Mouse (Mus musculus): ENCODE results near the gene Rnf224. TPM values are rescaled to one million over a fixed set of nuclear protein-coding genes. Genes with fewer than 3 reads are reported as not detected.

Gene Rnf224
- polyA plus RNA-seq, 1 experiment from 2014 or later, result 0.10 TPM

- WGBS (ENCODE audit: insufficient replicate concordance), result 77% methylated on average over 10 of the region's 10 CpGs
- no peak for ATAC-seq
- H3K27me3 ChIP-seq (replicated peaks), result peaks cover 26% of the 10 kb centered on the region
- H3K9me3 ChIP-seq (replicated peaks), result no peaks in the 10 kb centered on the region
- peaks cover 16% of the 10 kb centered on the region for H3K4me1 ChIP-seq
- H3K36me3 ChIP-seq, result peaks cover 64% of the 10 kb centered on the region
- no peak within 1 kb of the TSS for H3K4me2 ChIP-seq
- no peak within 1 kb of the TSS for H3K27ac ChIP-seq
- H3K4me3 ChIP-seq, result no peak within 1 kb of the TSS
- no peak within 1 kb of the TSS for H3K9ac ChIP-seq
These were observed 9.8 kb upstream of the Rnf224 start, which contains the start of gene AL732309.1 for GRCm38 (mm10) chr2:25246183-25247072. Gene AL732309.1, minus strand, starts transcription at chr2:25246863.

DNA sequence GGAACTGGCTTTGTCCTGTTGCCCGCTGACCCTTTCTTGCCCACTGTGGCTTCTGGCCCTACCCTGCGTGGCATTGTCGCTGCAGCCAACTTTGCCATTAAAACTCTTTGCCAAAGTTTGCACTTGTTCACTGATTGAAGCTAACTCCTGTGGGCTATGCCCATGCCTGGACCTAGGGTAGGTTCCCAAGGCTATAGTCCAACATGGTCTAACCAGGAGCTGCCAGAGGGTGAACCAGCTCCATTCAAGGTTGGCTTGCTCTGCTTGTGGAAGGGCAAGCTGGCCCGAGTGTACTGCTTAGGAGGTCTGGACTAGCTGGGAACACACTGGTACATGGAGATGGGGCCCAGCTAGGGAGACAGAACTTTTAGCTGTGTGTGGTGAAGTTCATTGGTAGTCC lies 7.6 kb upstream of the Rnf224 start:
- no peak overlapping the region for H3K4me2 ChIP-seq
- H3K4me3 ChIP-seq, result no peak overlapping the region
- no peak overlapping the region for H3K27ac ChIP-seq
- H3K4me1 ChIP-seq, result peaks cover 36% of the 10 kb centered on the region
- WGBS (ENCODE audit: insufficient replicate concordance), result 76% methylated on average over 4 of the region's 4 CpGs
- H3K27me3 ChIP-seq (replicated peaks), result peaks cover 30% of the 10 kb centered on the region
- no peak overlapping the region for H3K9ac ChIP-seq
- no peak for ATAC-seq
- no peaks in the 10 kb centered on the region for H3K9me3 ChIP-seq (replicated peaks)
- H3K36me3 ChIP-seq, result peaks cover 41% of the 10 kb centered on the region

DNA sequence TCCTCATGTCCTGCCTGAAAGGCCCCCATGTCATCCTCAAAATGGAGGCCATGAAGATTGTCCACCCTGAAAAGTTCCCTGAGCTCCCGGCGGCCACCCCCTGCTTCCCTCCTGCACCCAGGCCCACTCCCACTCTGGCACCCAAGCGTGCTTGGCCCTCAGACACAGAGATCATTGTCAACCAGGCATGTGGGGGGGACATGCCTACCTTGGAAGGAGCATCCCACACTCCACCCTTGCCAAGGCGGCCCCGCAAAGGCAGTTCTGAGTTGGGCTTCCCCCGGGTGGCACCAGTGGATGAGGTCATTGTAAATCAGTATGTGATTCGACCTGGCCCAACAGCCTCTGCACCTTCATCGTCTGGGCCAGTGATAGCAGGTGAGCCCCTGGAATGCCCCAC lies 6.8 kb upstream of the Rnf224 start:
- no peak overlapping the region for H3K4me3 ChIP-seq
- H3K9me3 ChIP-seq (replicated peaks), result no peaks in the 10 kb centered on the region
- no peak overlapping the region for H3K27ac ChIP-seq
- H3K27me3 ChIP-seq (replicated peaks), result peaks cover 30% of the 10 kb centered on the region
- peaks cover 33% of the 10 kb centered on the region for H3K36me3 ChIP-seq
- 72% methylated on average over 8 of the region's 8 CpGs for WGBS (ENCODE audit: insufficient replicate concordance)
- peaks cover 36% of the 10 kb centered on the region for H3K4me1 ChIP-seq
- H3K9ac ChIP-seq, result no peak overlapping the region
- H3K4me2 ChIP-seq, result no peak overlapping the region
- ATAC-seq, result no peak

- peaks cover 21% of the 10 kb centered on the region for H3K36me3 ChIP-seq
- no peak for ATAC-seq
- H3K4me2 ChIP-seq, result peak within 1 kb of the TSS; percentile 84
- H3K27ac ChIP-seq, result no peak within 1 kb of the TSS
- peaks cover 30% of the 10 kb centered on the region for H3K27me3 ChIP-seq (replicated peaks)
- peak within 1 kb of the TSS; percentile 53 for H3K9ac ChIP-seq
- under 1% methylated on average over 35 of the region's 59 CpGs for WGBS (ENCODE audit: insufficient replicate concordance)
- H3K4me3 ChIP-seq, result peak within 1 kb of the TSS; percentile 58
- H3K9me3 ChIP-seq (replicated peaks), result no peaks in the 10 kb centered on the region
- peaks cover 36% of the 10 kb centered on the region for H3K4me1 ChIP-seq
These were observed 5.5 kb upstream of the Rnf224 start, which contains the start of the genes Rnf208 and Cysrt1 for GRCm38 (mm10) chr2:25242101-25242506. Gene Rnf208, plus strand, starts transcription at chr2:25242255. Gene Cysrt1, minus strand, starts transcription at chr2:25242452.

DNA sequence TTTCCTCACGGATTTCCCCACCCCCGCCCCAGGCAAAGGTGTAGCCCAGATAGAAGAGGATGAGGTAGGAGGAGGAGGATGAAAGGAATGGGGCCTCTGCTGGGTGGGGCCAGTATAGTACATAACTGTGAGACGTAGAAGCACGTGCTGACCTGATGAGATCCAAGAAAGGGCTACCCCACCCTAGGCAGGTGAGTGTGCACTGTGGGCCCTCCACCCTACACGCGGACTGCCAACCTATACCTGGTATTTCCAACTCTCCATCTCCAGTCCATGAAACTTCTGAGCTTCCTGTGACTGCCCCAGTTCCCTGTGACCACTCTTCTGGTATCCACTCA lies 4.8 kb upstream of the Rnf224 start:
- Histone ChIP-seq H3K36me3 (peaks cover 14% of the 10 kb centered on the region), H3K27ac (no peak overlapping the region), H3K4me1 (peaks cover 41% of the 10 kb centered on the region), H3K4me2 (peak overlapping the region; percentile 84), H3K9ac (no peak overlapping the region), H3K4me3 (peak overlapping the region; percentile 58), H3K9me3 (replicated peaks) (no peaks in the 10 kb centered on the region), H3K27me3 (replicated peaks) (peaks cover 34% of the 10 kb centered on the region)
- 14% methylated on average over 6 of the region's 6 CpGs for WGBS (ENCODE audit: insufficient replicate concordance)
- ATAC-seq, result peak; percentile 11; the same call in 1 of the 2 replicates

DNA sequence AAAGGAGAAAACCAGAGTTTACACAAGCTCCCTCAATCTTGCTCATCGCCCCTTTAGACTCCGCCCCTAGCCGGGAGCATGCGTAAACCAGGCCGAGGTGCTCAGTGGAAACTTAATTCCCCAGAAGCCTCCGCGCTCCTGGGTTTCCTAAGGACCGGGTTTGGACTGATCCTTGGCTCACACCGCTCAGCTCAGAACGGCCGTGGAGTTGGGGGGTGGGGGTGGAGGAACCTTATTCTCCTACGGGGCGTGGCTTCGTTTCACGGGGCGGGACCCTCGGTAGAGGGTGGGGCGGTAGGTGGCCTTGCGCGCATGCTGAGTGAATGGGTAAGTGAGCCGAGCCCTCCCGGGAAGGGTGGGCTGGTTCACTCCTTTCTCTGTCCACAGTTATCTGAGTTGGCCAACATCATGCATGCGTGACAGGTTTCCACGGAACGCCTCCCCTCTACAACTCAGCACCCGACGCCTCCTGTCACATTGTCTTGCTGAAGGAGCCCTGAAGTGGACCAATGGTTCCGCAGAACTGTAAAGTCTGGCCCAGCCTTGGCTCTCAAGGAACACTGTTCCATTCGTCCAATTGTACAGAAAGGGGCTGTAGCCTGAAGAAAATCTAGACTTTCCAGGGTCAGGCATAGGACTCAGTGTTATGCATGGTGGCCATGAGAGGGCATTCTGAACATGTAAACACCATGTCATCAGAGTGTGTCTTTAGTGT lies 4.3 kb upstream of the Rnf224 start:
- WGBS (ENCODE audit: insufficient replicate concordance), result under 1% methylated on average over 29 of the region's 29 CpGs
- Histone ChIP-seq H3K4me1 (peaks cover 46% of the 10 kb centered on the region), H3K4me2 (peak overlapping the region; percentile 84), H3K9ac (peak overlapping the region; percentile 28; the same call in 1 of the 2 replicates), H3K27ac (peak overlapping the region; percentile 45; the same call in 1 of the 2 replicates), H3K36me3 (peaks cover 9% of the 10 kb centered on the region), H3K9me3 (replicated peaks) (no peaks in the 10 kb centered on the region), H3K4me3 (peak overlapping the region; percentile 58), H3K27me3 (replicated peaks) (peaks cover 38% of the 10 kb centered on the region)
- peak; percentile 76 for ATAC-seq

DNA sequence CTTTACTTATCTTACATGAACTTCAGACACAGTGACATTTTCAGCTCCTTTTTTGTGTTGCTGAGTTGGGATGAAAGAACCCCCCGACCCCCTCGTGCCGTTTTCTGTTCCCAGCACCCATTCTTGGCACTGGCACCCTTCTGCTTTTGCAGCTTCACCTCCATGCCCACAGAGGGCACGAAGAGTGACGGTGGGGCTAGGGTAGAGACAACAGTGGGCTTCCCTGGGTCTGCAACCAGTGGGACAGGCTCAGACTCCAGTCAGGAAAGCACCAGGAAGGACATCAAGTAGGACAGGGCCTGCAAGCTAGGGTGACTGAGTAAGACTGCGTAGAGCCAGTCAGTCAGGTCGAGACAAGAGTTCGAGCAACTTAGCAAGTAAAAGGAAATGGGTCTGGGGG lies 3.7 kb upstream of the Rnf224 start:
- peaks cover 50% of the 10 kb centered on the region for H3K4me1 ChIP-seq
- H3K27me3 ChIP-seq (replicated peaks), result peaks cover 44% of the 10 kb centered on the region
- no peak overlapping the region for H3K27ac ChIP-seq
- peak overlapping the region; percentile 84 for H3K4me2 ChIP-seq
- no peak for ATAC-seq
- peaks cover 3% of the 10 kb centered on the region; the same call in 1 of the 2 replicates for H3K36me3 ChIP-seq
- no peaks in the 10 kb centered on the region for H3K9me3 ChIP-seq (replicated peaks)
- H3K4me3 ChIP-seq, result peak overlapping the region; percentile 58
- WGBS (ENCODE audit: insufficient replicate concordance), result 49% methylated on average over 8 of the region's 8 CpGs
- H3K9ac ChIP-seq, result 0 out of 2 replicates have a peak overlapping the region, but pooled peaks have one; percentile 28

- ATAC-seq, result no peak
- Histone ChIP-seq H3K9ac (no peak overlapping the region), H3K27ac (no peak overlapping the region), H3K9me3 (replicated peaks) (no peaks in the 10 kb centered on the region), H3K4me1 (peaks cover 50% of the 10 kb centered on the region), H3K27me3 (replicated peaks) (peaks cover 48% of the 10 kb centered on the region), H3K4me3 (no peak overlapping the region), H3K4me2 (no peak overlapping the region), H3K36me3 (no peaks in the 10 kb centered on the region)
- 76% methylated on average over 3 of the region's 3 CpGs for WGBS (ENCODE audit: insufficient replicate concordance)
These were observed 3.2 kb upstream of the Rnf224 start for GRCm38 (mm10) chr2:25239766-25240165.

DNA sequence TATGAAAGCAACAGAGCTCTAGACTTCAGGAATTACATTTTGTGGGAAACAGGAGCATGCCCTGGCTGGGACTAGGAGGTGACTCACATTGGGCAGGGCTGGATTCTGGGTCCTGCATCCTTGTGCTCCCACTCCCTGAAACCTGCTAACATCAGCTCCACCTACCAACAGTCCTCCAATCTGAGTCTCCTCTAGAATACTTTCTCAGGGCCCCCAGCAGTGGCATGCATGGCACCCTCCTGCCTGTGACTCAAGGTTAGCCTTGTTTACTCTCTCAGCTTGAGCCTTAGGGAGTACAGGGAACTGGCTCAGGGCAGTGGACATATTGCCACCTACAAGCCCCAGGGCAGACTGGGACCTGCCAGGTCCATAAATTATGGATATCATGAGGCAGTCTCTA lies 1.5 kb upstream of the Rnf224 start:
- Histone ChIP-seq H3K4me1 (peaks cover 65% of the 10 kb centered on the region), H3K4me2 (no peak overlapping the region), H3K27ac (no peak overlapping the region), H3K36me3 (no peaks in the 10 kb centered on the region), H3K9me3 (replicated peaks) (no peaks in the 10 kb centered on the region), H3K4me3 (no peak overlapping the region), H3K9ac (no peak overlapping the region), H3K27me3 (replicated peaks) (peaks cover 45% of the 10 kb centered on the region)
- no peak for ATAC-seq

- Histone ChIP-seq H3K9me3 (replicated peaks) (no peaks in the 10 kb centered on the region), H3K36me3 (no peaks in the 10 kb centered on the region), H3K4me2 (no peak overlapping the region), H3K4me1 (peaks cover 60% of the 10 kb centered on the region), H3K27ac (no peak overlapping the region), H3K27me3 (replicated peaks) (peaks cover 39% of the 10 kb centered on the region), H3K9ac (no peak overlapping the region), H3K4me3 (no peak overlapping the region)
- 55% methylated on average over 4 of the region's 4 CpGs for WGBS (ENCODE audit: insufficient replicate concordance)
- ATAC-seq, result no peak
These were observed 935 bp upstream of the Rnf224 start for GRCm38 (mm10) chr2:25237522-25237921.

- Histone ChIP-seq H3K9ac (no peak overlapping the region), H3K27me3 (replicated peaks) (peaks cover 37% of the 10 kb centered on the region), H3K4me1 (peaks cover 31% of the 10 kb centered on the region), H3K4me2 (no peak overlapping the region), H3K27ac (no peak overlapping the region), H3K36me3 (no peaks in the 10 kb centered on the region), H3K4me3 (no peak overlapping the region), H3K9me3 (replicated peaks) (no peaks in the 10 kb centered on the region)
- ATAC-seq, result no peak
- 53% methylated on average over 5 of the region's 5 CpGs for WGBS (ENCODE audit: insufficient replicate concordance)
These were observed 1.9 kb downstream of the Rnf224 start for GRCm38 (mm10) chr2:25234551-25235220.

Measured in liver, embryonic 12.5 days (tissue).